Mouse (Mus musculus): ENCODE data around the gene Dnah11.
"Not testable (repeated sequence)": the region's sequence is repeated elsewhere in the genome, so short reads cannot be mapped to it uniquely, and the experiment has no call there.

GRCm38 (mm10) chr12:117905232-117905840 is 293.5 kb downstream of the Dnah11 start:
- TF ChIP-seq CTCF (conservative IDR thresholded peaks at IDR 0.05; ENCODE audit: low read length); POU5F1 (IDR thresholded peaks at IDR 0.05; ENCODE audit: borderline replicate concordance, low read length); NANOG (IDR thresholded peaks at IDR 0.05; ENCODE audit: borderline replicate concordance, low read length): not testable (repeated sequence)

All from E14TG2a.4 (cell line).